Comparison of ENCODE assay signal across 17 mouse cellular contexts in the genomic region with DNA sequence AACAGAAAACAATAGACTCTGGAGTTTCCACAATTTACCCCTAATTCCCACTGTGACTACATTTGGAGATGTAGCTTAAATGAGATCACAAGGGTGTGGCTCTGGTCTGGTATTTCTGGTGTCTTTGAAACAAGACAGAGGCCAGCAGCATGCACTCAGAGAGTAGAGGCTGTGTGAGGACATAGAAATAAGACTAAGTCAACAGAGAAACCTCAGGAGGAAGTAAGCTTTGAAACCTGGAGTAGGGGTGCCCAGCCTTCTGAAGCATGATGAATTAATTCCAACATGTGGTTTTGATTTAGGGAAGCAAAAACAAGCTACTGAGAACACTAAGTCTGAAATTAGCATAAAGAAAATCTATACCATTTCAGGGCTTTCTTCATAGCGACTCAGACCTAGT.
DNase-seq lines count a peak whose midpoint lies in the region; TF ChIP-seq lines count a peak whose summit lies in the region.
"Had no signal": no experiment of that assay in that cellular context is flagged by ENCODE, and none has a peak within 500 bp of the region (broad histone marks: within the 10 kb centered on the region; RNA-seq: fewer than 3 reads in every experiment).

No protein-coding gene starts in this region.

- no peaks in the 10 kb centered on the region for H3K27me3 ChIP-seq in spleen, adult 2 months (ENCODE audit: control insufficient read depth, insufficient read depth, low read length)
- H3K27me3 ChIP-seq in splenic B cell, adult 2 months (ENCODE audit: control insufficient read depth, insufficient read depth, low read length, poor library complexity, severe bottlenecking) = no peaks in the 10 kb centered on the region
- H3K27me3 ChIP-seq: forebrain, embryonic 13.5 days; heart, embryonic 12.5 days; midbrain, embryonic 15.5 days had no signal

- H3K36me3 ChIP-seq in spleen, adult 2 months (ENCODE audit: control insufficient read depth, insufficient read depth, low read length) = no peaks in the 10 kb centered on the region
- no peaks in the 10 kb centered on the region for H3K36me3 ChIP-seq in splenic B cell, adult 2 months (ENCODE audit: control insufficient read depth, insufficient read depth, low read length, poor library complexity, severe bottlenecking)
- H3K36me3 ChIP-seq: heart, embryonic 12.5 days; midbrain, embryonic 15.5 days had no signal

- no peak overlapping the region for H3K4me3 ChIP-seq in spleen, adult 2 months (ENCODE audit: extremely low read depth, insufficient read depth, insufficient read length)
- H3K4me3 ChIP-seq in embryonic fibroblast, embryonic 13.5 days (ENCODE audit: insufficient read depth, low read length) = no peak overlapping the region
- H3K4me3 ChIP-seq: forebrain, embryonic 13.5 days; heart, embryonic 12.5 days; midbrain, embryonic 15.5 days had no signal

- 0 out of 2 replicates have a peak overlapping the region, but pooled peaks have one; percentile 9 for H3K27ac ChIP-seq in spleen, adult 2 months (ENCODE audit: insufficient read depth, low read length)
- peak overlapping the region; percentile 75 for H3K27ac ChIP-seq in embryonic fibroblast, embryonic 13.5 days (ENCODE audit: insufficient read depth, low read length)
- H3K27ac ChIP-seq: forebrain, embryonic 13.5 days; macrophage; midbrain, embryonic 15.5 days had no signal

- no peak for TF ChIP-seq POLR2A in spleen, adult 2 months (IDR thresholded peaks at IDR 0.05; ENCODE audit: low read depth, low read length)
- TF ChIP-seq POLR2A in embryonic fibroblast, embryonic 13.5 days (IDR thresholded peaks at IDR 0.05; ENCODE audit: low read depth, low read length) = no peak

- H3K4me1 ChIP-seq in spleen, adult 2 months (ENCODE audit: control insufficient read depth, insufficient read depth, insufficient read length) = no peaks in the 10 kb centered on the region
- no peaks in the 10 kb centered on the region; the same call in 1 of the 2 replicates for H3K4me1 ChIP-seq in embryonic fibroblast, embryonic 13.5 days (ENCODE audit: control insufficient read depth, insufficient read depth, low read length)
- H3K4me1 ChIP-seq: forebrain, embryonic 13.5 days; heart, embryonic 12.5 days; midbrain, embryonic 15.5 days had no signal

- peak; percentile 29 for DNase-seq in embryo, embryonic 10 days (ENCODE audit: low spot score)
- DNase-seq in embryo, embryonic 9.5 days (ENCODE audit: extremely low spot score) = no peak
- peak in 1 of 2 experiments; percentile 18 for DNase-seq in spleen, adult 2 months (ENCODE audit: low read depth in 1 of 2, low spot score in 2 of 2)
- no peak for DNase-seq in spleen, postnatal 10 days (ENCODE audit: low spot score in 2 of 2)
- DNase-seq in splenic B cell, adult 2 months (ENCODE audit: low read depth, low spot score) = peak; percentile 68
- no peak for DNase-seq in right cerebral cortex, postnatal 36 days (ENCODE audit: low spot score in 2 of 2)
- no peak for DNase-seq in left cerebral cortex, adult 9 months (ENCODE audit: low spot score in 2 of 2)
- DNase-seq: cerebellum, adult 9-10 months; heart, postnatal 4 days; lung, adult 18-20 months; right cerebral cortex, postnatal 4 days; thymus, postnatal 36 days had no signal

- 13% methylated on average over 1 of the region's 1 CpGs for WGBS in spleen, adult 2 months

- no peak for TF ChIP-seq CTCF in spleen, adult 2 months (IDR thresholded peaks at IDR 0.05; ENCODE audit: extremely low read depth, insufficient read depth, insufficient read length, insufficient replicate concordance)
- no peak for TF ChIP-seq CTCF in embryonic fibroblast, embryonic 13.5 days (IDR thresholded peaks at IDR 0.05; ENCODE audit: borderline replicate concordance, insufficient read depth, low read length)

Comparison
In these comparisons a context has a peak if more than half of its experiments do, and no peak if none do; other contexts are left out.
1. DNase-seq: peak in embryo, embryonic 10 days (single experiment) and splenic B cell, adult 2 months (single experiment); none in embryo, embryonic 9.5 days (single experiment), spleen, postnatal 10 days (0 of 2), right cerebral cortex, postnatal 36 days (0 of 2) and left cerebral cortex, adult 9 months (0 of 2).